Mouse (Mus musculus) layer of hippocampus, adult 9-11 months (tissue): Measurements from ENCODE around the gene Rps29.

ENCODE experiments used
- DNase-seq: peaks from one replicate; pipeline ENCODE4 v3.0.0; 2022

The Rps29 gene

DNA sequence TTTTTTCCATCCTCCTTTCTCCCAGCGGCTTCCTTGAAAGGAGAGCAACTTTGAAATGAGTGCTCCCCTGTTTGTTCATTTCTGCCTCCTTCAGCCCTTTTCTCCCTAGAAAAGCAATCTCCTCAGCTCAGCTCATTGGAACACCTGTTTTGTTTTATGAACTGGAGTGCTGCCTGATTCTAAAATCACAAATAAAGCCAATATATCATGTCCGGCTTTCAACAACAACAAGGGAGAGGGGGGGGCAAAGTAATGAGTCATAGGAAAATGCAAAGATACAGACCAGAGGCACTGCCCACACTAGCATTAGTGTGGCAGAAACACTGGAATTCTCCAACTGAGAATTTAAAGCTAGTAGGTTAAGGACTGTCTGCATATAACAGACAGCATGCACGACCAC is 31.4 kb downstream of the Rps29 start:
- no peak for DNase-seq

DNA sequence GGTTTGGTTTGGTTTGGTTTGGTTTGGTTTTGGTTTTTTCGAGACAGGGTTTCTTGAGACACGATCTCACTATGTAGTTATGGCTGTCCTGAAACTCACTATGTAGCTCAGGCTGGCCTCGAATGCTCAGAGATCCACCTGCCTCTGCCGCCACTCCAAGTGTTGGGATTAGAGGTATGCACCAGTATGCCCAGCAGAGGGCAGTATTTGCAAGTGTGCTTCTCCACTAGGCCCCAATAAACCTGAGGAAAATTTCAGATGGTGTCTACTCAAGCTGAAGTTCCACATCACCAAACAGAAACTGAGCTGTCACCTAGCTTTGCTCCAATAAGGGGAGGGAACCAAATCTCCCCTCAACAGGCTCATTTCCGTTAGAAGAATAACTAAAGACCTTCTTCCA is 31.8 kb downstream of the Rps29 start:
- no peak for DNase-seq

DNA sequence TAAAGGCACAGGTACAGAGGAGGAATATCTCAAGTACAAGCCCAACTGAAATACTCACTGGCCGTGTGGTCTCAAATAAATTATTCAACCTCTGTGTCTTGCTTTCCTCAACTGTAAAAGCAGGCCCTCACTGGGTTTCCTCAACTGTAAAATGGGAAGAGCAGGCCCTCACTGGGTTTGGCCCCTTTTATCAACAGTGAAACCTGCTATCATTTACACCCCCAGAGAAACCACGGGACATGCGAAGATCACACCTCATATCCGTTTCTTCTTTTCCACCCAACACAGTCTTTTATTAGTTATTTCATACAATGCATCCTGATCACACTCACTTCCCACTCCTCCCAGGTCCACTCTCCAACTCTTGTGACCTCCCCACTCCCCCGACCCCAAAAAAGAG is 33.9 kb downstream of the Rps29 start:
- no peak for DNase-seq

DNA sequence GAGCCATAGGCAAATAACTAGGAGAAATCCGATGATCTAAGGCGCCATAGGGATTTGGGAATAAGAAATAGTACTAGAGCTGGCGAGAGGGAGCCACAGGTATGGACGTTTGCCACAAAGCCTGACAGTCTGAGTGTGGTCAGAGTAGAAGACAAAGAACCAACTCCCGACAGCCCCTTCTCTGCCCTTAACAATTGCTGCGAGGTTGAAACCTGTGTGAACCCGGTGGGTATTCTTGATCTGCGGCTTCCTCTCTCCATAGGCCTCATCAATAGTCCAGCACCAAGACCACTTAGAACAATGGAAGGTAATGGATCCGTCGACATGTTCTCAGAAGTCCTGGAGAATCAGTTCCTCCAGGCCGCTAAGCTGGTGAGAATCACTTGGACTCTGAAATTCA is 36.2 kb downstream of the Rps29 start:
- DNase-seq, result no peak

DNA sequence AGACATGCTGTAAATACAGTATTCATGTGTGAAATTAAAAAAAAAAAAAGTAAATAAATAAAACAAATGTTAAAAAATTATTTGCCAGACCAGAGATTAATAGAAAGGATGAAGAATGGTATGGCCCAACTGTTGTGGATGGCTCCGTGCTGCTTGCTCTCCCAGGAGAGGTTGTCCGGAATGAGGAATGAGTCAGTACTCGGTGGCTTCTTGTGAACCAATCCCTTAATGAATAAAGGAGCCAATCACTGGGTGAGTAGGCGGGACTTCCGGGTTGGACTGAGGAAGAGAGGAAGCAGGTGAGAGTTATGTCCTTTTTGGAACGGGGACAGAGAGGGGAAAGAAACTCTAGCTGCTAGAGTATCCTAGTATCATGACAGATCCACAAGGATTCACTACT is 39.1 kb downstream of the Rps29 start:
- no peak for DNase-seq
